Mouse (Mus musculus) heart, embryonic 16.5 days (tissue): Measurements from ENCODE around the gene Cisd3. TPM values are rescaled to one million over a fixed set of nuclear protein-coding genes. Genes with fewer than 3 reads are reported as not detected.

Experiments used
- ATAC-seq: fragments of 200-750 bp; cut with Nextera tagmentation; replicated peaks from 2 replicates; pipeline ENCODE4 v1.8.0; 2017; ENCODE audit warnings: moderate number of reproducible peaks; ENCODE audit not compliant: insufficient read depth, low FRiP score; ENCODE audit errors: extremely low read depth
- H3K27ac ChIP-seq: fragments of 300-500 bp; sonication (generic); 2 replicates; pipeline ENCODE4 v1.5.1; 2014; ENCODE audit warnings: mild to moderate bottlenecking, low read length, control low read depth, moderate library complexity
- H3K27me3 ChIP-seq: fragments of 300-500 bp; sonication (generic); 2 replicates; pipeline ENCODE4 v1.6.1; 2014; ENCODE audit warnings: low read length, mixed read lengths; ENCODE audit not compliant: control insufficient read depth, insufficient read depth
- H3K36me3 ChIP-seq: fragments of 300-500 bp; sonication (generic); 2 replicates; pipeline ENCODE4 v1.6.1; 2014; ENCODE audit not compliant: control insufficient read depth, insufficient read depth
- H3K4me1 ChIP-seq: fragments of 300-500 bp; sonication (generic); 2 replicates; pipeline ENCODE4 v1.6.1; 2014; ENCODE audit warnings: low read length, mixed read lengths; ENCODE audit not compliant: control insufficient read depth, insufficient read depth
- H3K4me2 ChIP-seq: fragments of 300-500 bp; sonication (generic); 2 replicates; pipeline ENCODE4 v1.6.1; 2014; ENCODE audit warnings: low read depth, mild to moderate bottlenecking, control low read depth, low read length
- H3K4me3 ChIP-seq: fragments of 300-500 bp; sonication (generic); 2 replicates; pipeline ENCODE4 v1.5.1; 2014; ENCODE audit warnings: mild to moderate bottlenecking, control low read depth, low read length
- H3K9ac ChIP-seq: fragments of 300-500 bp; sonication (generic); 2 replicates; pipeline ENCODE4 v1.6.1; 2014; ENCODE audit warnings: low read length, control low read depth
- H3K9me3 ChIP-seq: fragments of 300-500 bp; sonication (generic); replicated peaks from 2 replicates; pipeline ENCODE4 v1.6.1; 2016; ENCODE audit warnings: low read length; ENCODE audit not compliant: control insufficient read depth
- WGBS: fragments of 180-500 bp; shearing (Covaris S2); extraction: QIAGEN DNeasy Blood & Tissue Kit; methylation state at CpG from one replicate; pipeline ENCODE4 v1.1.7; 2014; 5-methylcytosine and 5-hydroxymethylcytosine counted together
- polyA plus RNA-seq: library from polyadenylated mRNA; unstranded; fragments of >200 nt; fragmentation: Nextera tagmentation; extraction: Ambion mirVana; gene quantifications from 2 replicates; pipeline ENCODE4 v1.2.1, GENCODE M21; 2015

Cisd3 gene
- polyA plus RNA-seq, 1 experiment from 2014 or later: 86.1 TPM

DNA sequence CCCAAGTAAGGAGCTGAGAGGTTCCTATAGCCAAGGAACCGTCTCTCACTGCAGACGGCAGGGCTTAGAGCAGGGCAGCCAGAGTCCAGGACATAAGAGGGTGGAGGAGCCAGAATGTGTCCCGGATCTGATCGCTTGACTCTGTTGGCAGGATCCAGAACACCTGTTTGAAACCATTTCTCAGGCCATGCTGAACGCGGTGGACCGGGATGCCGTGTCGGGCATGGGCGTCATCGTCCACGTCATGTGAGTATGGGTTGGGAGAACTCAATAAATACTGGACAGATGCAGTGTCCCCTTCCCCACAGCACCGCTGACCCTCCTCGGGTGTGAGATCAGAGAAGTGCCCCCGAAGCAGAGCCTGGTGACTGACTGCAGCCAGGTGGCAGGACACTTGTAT lies 26.7 kb downstream of the Cisd3 start:
- Histone ChIP-seq H3K27ac (no peak overlapping the region), H3K4me3 (no peak overlapping the region), H3K4me1 (peaks cover 13% of the 10 kb centered on the region; the same call in 1 of the 2 replicates), H3K36me3 (peaks cover 24% of the 10 kb centered on the region), H3K9me3 (no peaks in the 10 kb centered on the region), H3K4me2 (no peak overlapping the region), H3K27me3 (no peaks in the 10 kb centered on the region), H3K9ac (no peak overlapping the region)
- WGBS: 92% methylated on average over 15 of the region's 15 CpGs
- ATAC-seq: no peak

DNA sequence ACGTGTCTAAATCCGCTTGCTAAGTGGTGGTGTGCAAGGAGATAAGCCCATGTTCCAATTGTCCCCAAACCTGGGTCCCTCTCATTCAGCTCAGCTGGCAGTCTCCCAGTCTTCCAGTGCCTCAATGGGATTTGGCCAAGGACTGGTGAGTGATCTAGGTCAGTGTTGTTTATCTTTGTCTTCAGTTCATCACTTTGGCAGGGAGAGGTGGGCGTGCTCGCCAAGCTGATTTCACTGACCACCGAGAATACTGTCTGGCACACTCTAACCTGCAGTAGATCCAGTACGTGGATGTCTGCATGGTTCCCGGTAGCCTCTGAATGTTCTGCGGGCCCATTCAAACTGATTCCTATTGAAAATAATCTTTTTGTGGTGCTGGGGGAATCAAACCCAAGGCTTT lies 28.3 kb downstream of the Cisd3 start:
- no peak overlapping the region for H3K4me2 ChIP-seq
- 61% methylated on average over 8 of the region's 8 CpGs for WGBS
- H3K4me3 ChIP-seq: no peak overlapping the region
- H3K9ac ChIP-seq: no peak overlapping the region
- peaks cover 15% of the 10 kb centered on the region for H3K36me3 ChIP-seq
- no peak for ATAC-seq
- H3K4me1 ChIP-seq: peaks cover 13% of the 10 kb centered on the region; the same call in 1 of the 2 replicates
- no peaks in the 10 kb centered on the region for H3K9me3 ChIP-seq
- no peaks in the 10 kb centered on the region for H3K27me3 ChIP-seq
- H3K27ac ChIP-seq: no peak overlapping the region

DNA sequence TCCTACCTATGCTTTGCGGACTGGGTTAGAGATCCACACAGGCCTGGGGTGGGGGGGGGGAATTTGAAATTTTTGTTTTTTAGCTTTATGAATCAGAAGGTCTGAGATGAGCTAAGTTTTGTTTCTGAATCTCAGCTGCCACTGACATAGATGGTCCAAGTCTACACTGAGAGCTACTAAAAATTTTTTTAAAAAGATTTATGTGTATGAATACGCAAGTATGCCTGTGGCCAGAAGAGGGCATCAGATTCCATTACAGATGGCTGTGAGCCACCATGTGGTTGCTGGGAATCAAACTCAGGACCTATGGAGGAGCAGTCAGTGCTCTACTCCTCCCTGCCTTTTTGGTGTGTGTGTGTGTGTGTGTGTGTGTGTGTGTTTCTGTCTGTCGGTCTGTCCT lies 28.7 kb downstream of the Cisd3 start:
- H3K9me3 ChIP-seq: no peaks in the 10 kb centered on the region
- no peak overlapping the region for H3K27ac ChIP-seq
- no peak overlapping the region for H3K9ac ChIP-seq
- no peak for ATAC-seq
- H3K36me3 ChIP-seq: peaks cover 11% of the 10 kb centered on the region
- no peak overlapping the region for H3K4me2 ChIP-seq
- no peaks in the 10 kb centered on the region for H3K27me3 ChIP-seq
- peaks cover 13% of the 10 kb centered on the region; the same call in 1 of the 2 replicates for H3K4me1 ChIP-seq
- 96% methylated on average over 3 of the region's 3 CpGs for WGBS
- no peak overlapping the region for H3K4me3 ChIP-seq

DNA sequence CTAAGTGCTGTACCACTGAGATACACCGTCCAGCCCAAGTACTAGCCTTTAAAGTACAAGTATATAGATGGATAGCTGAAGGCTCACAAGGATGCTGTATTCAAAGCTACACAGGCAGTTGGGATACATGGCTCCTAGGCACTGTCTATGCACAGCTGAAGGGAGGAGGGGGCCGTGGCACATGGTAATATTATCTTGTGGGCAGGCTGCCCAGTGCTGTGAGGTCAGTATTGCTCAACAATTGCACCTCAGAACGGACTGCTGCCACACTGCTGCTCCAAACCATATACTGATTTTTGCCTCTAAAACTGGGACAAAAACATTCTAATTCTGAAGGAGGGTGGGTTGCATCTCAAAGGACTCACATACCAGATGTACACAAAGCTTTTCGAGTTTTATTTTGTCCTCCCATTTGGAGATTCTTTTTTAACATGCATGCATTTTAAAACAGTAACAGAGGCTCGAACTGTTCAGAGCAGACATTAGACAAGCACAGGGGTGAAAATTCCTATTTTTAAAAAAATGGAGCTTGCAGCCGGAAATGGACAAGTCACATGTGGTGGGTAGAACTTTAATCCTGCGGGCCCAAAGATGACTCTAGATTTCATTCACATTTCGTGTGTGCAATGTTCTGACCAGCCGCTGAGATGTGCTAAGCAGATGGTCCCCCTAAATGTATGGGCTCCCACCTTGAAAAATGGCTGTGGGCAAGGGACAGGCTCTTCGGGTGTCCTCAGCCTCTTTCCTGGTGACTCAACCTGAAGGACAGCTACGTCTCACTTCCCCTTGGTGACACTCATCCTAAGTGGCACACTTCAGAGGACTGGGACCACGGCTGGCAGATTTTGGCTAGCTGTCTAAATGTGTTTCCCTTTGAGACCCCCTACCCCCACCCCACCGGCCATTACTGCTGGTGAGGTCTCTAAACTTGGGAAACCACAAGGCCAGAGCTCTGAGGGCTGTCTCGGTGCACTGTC lies 29.4 kb downstream of the Cisd3 start:
- ATAC-seq: no peak

DNA sequence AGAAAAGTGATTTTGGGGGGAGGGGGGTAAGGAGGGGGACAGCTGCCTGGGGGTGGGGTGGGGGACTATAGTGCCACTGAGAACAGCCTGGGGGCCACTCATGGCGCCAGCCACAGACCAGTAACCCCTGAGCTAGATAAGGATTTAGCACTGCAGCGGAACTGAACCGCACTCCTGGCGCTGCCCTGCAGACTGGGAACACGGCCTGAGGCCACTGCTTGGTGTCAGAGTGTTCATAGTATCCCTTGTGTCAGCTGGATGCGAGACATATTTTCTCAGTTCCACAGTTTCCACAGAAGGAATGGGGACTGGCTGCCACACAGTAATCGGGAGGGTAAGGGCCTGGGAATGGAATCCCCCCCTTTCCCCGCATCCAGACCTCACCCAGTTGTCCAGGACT lies 30.4 kb downstream of the Cisd3 start:
- ATAC-seq: no peak
- H3K4me3 ChIP-seq: no peak overlapping the region
- peaks cover 13% of the 10 kb centered on the region; the same call in 1 of the 2 replicates for H3K4me1 ChIP-seq
- no peak overlapping the region for H3K27ac ChIP-seq
- peaks cover 17% of the 10 kb centered on the region for H3K36me3 ChIP-seq
- no peaks in the 10 kb centered on the region for H3K9me3 ChIP-seq
- H3K27me3 ChIP-seq: no peaks in the 10 kb centered on the region
- WGBS: 64% methylated on average over 8 of the region's 8 CpGs
- no peak overlapping the region for H3K9ac ChIP-seq
- no peak overlapping the region for H3K4me2 ChIP-seq

More for the DNA sequence above, 29.4 kb downstream of the Cisd3 start:
- H3K4me2 ChIP-seq: no peak overlapping the region
- H3K9ac ChIP-seq: no peak overlapping the region
- H3K4me1 ChIP-seq: peaks cover 13% of the 10 kb centered on the region; the same call in 1 of the 2 replicates
- H3K4me3 ChIP-seq: no peak overlapping the region
- peaks cover 16% of the 10 kb centered on the region for H3K36me3 ChIP-seq
- no peaks in the 10 kb centered on the region for H3K27me3 ChIP-seq
- no peaks in the 10 kb centered on the region for H3K9me3 ChIP-seq
- 70% methylated on average over 14 of the region's 14 CpGs for WGBS
- H3K27ac ChIP-seq: no peak overlapping the region

DNA sequence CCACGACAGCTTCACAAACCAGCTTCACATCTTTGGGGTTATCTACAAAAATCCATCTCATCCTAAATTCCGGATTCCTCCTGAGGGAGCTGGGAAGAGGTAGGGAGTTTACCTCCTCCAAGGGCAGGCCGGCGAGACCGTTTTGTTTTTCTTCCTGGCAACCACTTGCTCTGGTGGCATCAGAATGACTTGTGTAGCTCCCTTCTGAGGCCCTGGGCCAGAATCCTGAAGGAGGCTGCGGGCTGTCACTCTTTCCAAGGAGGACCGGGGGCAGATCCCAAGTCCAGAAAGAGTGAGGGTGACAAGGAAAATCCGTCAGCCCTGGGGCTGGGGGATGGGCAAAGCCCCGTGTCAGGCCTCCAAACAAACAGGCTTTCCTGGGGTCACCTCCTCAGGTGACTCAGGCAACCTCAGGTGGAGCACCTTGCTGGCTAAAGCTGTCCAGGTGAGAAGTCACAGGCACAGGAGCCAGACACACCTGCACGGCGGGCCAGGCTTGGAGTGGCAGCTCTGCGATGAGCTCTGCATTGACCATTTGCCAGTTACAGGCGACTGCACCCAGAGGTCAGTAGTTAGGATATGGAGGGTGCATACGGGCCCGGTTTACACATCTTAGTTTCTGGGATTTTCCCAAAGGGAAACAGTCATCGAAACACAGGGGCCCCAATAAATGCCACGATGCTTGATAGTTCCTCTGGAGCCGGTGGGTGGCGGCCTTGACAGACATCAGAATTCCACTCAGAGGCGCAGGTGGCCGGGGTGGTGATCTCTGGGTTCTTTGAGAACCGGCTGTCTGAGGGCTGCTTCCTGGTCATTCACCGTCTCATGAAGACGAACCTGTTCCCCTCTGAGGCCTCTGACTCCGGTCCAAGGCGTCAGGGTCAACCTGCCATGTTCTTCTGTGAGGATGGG lies 32.0 kb downstream of the Cisd3 start:
- Histone ChIP-seq H3K27ac (no peak overlapping the region), H3K9ac (no peak overlapping the region), H3K4me1 (peaks cover 13% of the 10 kb centered on the region; the same call in 1 of the 2 replicates), H3K36me3 (peaks cover 30% of the 10 kb centered on the region), H3K27me3 (no peaks in the 10 kb centered on the region), H3K9me3 (no peaks in the 10 kb centered on the region; the same call in 1 of the 2 replicates), H3K4me2 (no peak overlapping the region), H3K4me3 (no peak overlapping the region)
- WGBS: 82% methylated on average over 26 of the region's 26 CpGs
- ATAC-seq: no peak

DNA sequence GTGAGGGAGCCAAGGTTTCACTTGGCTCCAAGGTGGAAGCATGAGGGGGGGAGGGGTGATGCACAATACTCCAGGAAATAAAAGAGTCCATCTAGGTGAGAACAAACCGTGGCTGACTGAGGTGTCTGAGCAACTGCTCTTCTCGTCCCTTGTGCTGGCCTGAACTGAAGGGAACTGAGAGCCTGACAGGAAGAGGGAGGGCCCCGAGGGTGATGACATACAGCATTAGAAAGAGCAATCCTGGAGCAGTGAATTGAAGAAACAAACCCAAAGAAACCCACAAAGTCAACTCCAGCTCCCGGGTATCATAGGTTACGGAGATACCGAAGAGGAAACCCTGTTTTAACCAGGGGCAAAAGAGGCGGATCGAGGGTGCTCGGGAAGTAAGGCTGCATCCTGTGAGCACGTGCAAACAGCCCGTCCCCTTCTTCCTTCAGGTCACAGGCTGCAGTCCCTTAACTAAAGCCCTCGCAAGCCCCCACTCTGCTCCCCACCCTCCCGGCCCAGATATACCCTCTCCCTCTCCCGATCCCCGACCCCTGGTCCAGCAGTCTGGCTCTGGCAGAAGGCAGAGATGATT lies 32.7 kb downstream of the Cisd3 start:
- H3K9me3 ChIP-seq: no peaks in the 10 kb centered on the region; the same call in 1 of the 2 replicates
- no peak overlapping the region for H3K27ac ChIP-seq
- WGBS: 67% methylated on average over 15 of the region's 15 CpGs
- no peak overlapping the region for H3K4me3 ChIP-seq
- no peak overlapping the region for H3K4me2 ChIP-seq
- H3K36me3 ChIP-seq: peaks cover 31% of the 10 kb centered on the region
- no peak for ATAC-seq
- no peak overlapping the region for H3K9ac ChIP-seq
- H3K4me1 ChIP-seq: peaks cover 13% of the 10 kb centered on the region; the same call in 1 of the 2 replicates
- H3K27me3 ChIP-seq: no peaks in the 10 kb centered on the region

DNA sequence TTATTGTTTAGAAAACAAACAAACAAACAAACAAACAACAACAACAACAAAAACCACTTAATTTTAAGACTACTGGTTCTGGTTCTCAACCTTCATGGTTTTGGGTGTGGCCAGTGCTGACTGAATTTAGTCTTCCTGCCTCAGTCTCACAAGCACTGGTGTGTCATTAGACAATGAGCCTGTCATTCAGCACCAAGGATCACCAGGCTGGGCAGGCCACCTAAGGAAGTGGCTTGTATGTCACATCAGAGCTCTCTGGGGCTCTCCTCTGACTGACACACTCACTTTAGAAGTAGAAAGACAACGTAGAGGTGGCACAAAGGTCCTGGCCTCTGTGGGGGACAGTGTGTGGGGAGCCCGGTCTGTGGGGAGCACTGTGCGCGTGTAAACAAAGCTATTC lies 33.4 kb downstream of the Cisd3 start:
- Histone ChIP-seq H3K9me3 (no peaks in the 10 kb centered on the region; the same call in 1 of the 2 replicates), H3K9ac (no peak overlapping the region), H3K27ac (no peak overlapping the region), H3K27me3 (no peaks in the 10 kb centered on the region), H3K36me3 (peaks cover 28% of the 10 kb centered on the region), H3K4me1 (0 out of 2 replicates have a peak, but pooled peaks cover 7% of the 10 kb centered on the region), H3K4me2 (no peak overlapping the region), H3K4me3 (no peak overlapping the region)
- no peak for ATAC-seq
- 82% methylated on average over 4 of the region's 4 CpGs for WGBS
